Mouse (Mus musculus): Measurements from ENCODE around the gene Fam126a. TPM values are rescaled to one million over a fixed set of nuclear protein-coding genes. Genes with fewer than 3 reads are reported as not detected.

Fam126a gene
- polyA plus RNA-seq, 1 experiment from 2014 or later, result 55.0 TPM

Other genes starting within 250 kb of the Fam126a start
- 12.0 and 12.8 TPM in 2 replicates for gene Pus7, start 247.0 kb downstream of the Fam126a start, polyA plus RNA-seq (2015; fragmentation: Nextera tagmentation; extraction: Ambion mirVana)
- gene Rint1, start 243.0 kb downstream of the Fam126a start, polyA plus RNA-seq (2015; fragmentation: Nextera tagmentation; extraction: Ambion mirVana), result 16.5 and 18.9 TPM in 2 replicates
- 49.5 and 59.8 TPM in 2 replicates for gene Tomm7, start 186.5 kb downstream of the Fam126a start, polyA plus RNA-seq (2015; fragmentation: Nextera tagmentation; extraction: Ambion mirVana)
- 18.2 and 19.6 TPM in 2 replicates for gene Klhl7, start 69.9 kb upstream of the Fam126a start, polyA plus RNA-seq (2015; fragmentation: Nextera tagmentation; extraction: Ambion mirVana)
- gene Nupl2, start 134.3 kb upstream of the Fam126a start, polyA plus RNA-seq (2015; fragmentation: Nextera tagmentation; extraction: Ambion mirVana), result 5.0 and 6.0 TPM in 2 replicates